ENCODE assay signal across 16 mouse cellular contexts in the genomic region with DNA sequence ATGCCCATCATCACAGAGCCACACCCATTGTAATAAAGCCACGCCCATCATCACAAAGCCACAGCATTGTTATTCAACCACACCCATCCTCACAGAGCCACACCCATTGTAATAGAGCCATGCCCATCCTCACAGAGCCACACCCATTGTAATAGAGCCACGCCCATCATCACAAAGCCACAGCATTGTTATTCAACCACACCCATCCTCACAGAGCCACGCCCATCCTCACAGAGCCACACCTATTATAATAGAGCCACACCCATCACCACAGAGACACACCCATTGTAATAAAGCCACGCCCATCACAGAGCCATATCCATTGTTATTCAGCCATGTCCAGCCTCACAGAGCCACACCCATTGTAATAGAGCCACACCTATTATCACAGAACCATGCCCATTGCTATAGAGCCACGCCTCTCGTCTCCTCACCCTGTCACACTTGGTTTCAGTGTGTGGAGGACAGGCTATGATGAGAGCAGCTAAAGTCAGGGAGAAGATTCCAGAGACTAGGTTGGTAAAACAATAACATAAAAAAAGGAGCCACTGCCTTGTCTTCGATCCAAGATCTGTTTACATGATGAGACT.
"Had no signal": no experiment of that assay in that cellular context is flagged by ENCODE, and none has a peak within 500 bp of the region (broad histone marks: within the 10 kb centered on the region; RNA-seq: fewer than 3 reads in every experiment).

No protein-coding gene starts in this region.

- H3K27ac ChIP-seq: kidney, embryonic 15.5 days; limb, embryonic 12.5 days; liver, embryonic 14.5 days; midbrain, embryonic 12.5 days; neural tube, embryonic 13.5 days had no signal

- H3K4me1 ChIP-seq: kidney, embryonic 15.5 days; limb, embryonic 12.5 days had no signal

- DNase-seq: kidney, adult 2 months; kidney, postnatal 14 days; layer of hippocampus, adult 9-11 months; layer of hippocampus, postnatal 36 days; lung, adult 2 months; lung, postnatal 10 days; retina, postnatal 1 day; right cerebral cortex, postnatal 4 days; spleen, adult 18-20 months; thymus, postnatal 4 days had no signal

- H3K4me2 ChIP-seq: kidney, embryonic 15.5 days; limb, embryonic 12.5 days; midbrain, embryonic 12.5 days; neural tube, embryonic 13.5 days had no signal

- ATAC-seq: midbrain, embryonic 16.5 days had no signal

- H3K4me3 ChIP-seq: kidney, embryonic 15.5 days; limb, embryonic 12.5 days; midbrain, embryonic 12.5 days; neural tube, embryonic 13.5 days had no signal

- H3K36me3 ChIP-seq: kidney, embryonic 15.5 days; limb, embryonic 12.5 days; midbrain, embryonic 12.5 days; neural tube, embryonic 13.5 days had no signal

- H3K27me3 ChIP-seq: kidney, embryonic 15.5 days; limb, embryonic 12.5 days; midbrain, embryonic 12.5 days; neural tube, embryonic 13.5 days had no signal

- H3K9me3 ChIP-seq: kidney, embryonic 15.5 days; midbrain, embryonic 12.5 days had no signal

- H3K9ac ChIP-seq: kidney, embryonic 15.5 days; limb, embryonic 12.5 days; liver, embryonic 14.5 days; midbrain, embryonic 12.5 days; neural tube, embryonic 13.5 days had no signal
